In the genomic region with DNA sequence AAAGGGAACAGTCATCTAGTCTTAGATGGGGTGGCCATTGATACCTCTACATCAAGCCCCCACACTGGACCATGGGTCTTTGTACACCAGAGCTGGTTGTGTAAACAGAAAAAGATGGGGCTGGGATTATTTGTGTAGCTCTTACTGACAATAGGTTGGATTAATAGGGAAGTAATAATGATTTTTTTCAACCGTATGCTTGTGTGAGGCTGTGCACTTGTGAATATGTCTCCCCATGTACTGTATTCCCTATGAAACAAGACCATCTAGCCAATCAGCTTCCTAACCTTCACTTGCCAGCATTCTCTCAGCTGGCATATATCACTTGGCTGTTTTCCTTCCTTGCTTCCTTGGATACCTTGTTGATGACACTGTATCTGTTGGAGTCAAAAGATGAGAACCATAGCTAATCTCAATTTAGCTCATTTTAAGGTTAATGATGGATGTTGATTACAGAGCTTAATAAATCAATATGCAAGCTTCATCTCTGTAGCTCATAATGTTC, we compare ENCODE assay signal across 20 mouse cellular contexts.
DNase-seq lines count a peak whose midpoint lies in the region; ATAC-seq and TF ChIP-seq lines count a peak whose summit lies in the region.
"Had no signal": no experiment of that assay in that cellular context is flagged by ENCODE, and none has a peak within 500 bp of the region (broad histone marks: within the 10 kb centered on the region; RNA-seq: fewer than 3 reads in every experiment).

No protein-coding gene starts in this region.

- no peak overlapping the region for H3K9ac ChIP-seq in hindbrain, embryonic 13.5 days
- H3K9ac ChIP-seq in hindbrain, postnatal 0 days (replicated peaks; ENCODE audit: low read length): no peak overlapping the region
- H3K9ac ChIP-seq: limb, embryonic 13.5 days; liver, embryonic 15.5 days had no signal

- H3K4me2 ChIP-seq in hindbrain, embryonic 13.5 days: peak overlapping the region; percentile 89
- H3K4me2 ChIP-seq in hindbrain, postnatal 0 days (ENCODE audit: low read depth, low read length): peak overlapping the region; percentile 81
- H3K4me2 ChIP-seq: liver, embryonic 15.5 days had no signal

- H3K4me3 ChIP-seq in hindbrain, embryonic 13.5 days: peak overlapping the region; percentile 74
- no peak overlapping the region for H3K4me3 ChIP-seq in hindbrain, embryonic 10.5 days
- H3K4me3 ChIP-seq in hindbrain, postnatal 0 days (ENCODE audit: low read length): peak overlapping the region; percentile 66
- H3K4me3 ChIP-seq: heart, embryonic 10.5 days; liver, embryonic 15.5 days; myocyte had no signal

- DNase-seq in hindbrain, embryonic 10.5 days (ENCODE audit: low spot score): no peak
- DNase-seq in brain, embryonic 14.5 days (ENCODE audit: low read depth): peak; percentile 13
- peak; percentile 52 for DNase-seq in cerebellum, adult 9-11 months
- no peak for DNase-seq in hindbrain, postnatal 0 days (ENCODE audit: low spot score)
- no peak for DNase-seq in layer of hippocampus, adult 18-20 months (ENCODE audit: low spot score in 2 of 2)
- no peak for DNase-seq in right cerebral cortex, postnatal 4 days
- DNase-seq in embryo, embryonic 9.5 days (ENCODE audit: extremely low spot score): no peak
- DNase-seq: adrenal gland, postnatal 10 days; B cell, adult 2 months; embryo, embryonic 11 days; gastrocnemius, postnatal 25 days; heart, postnatal 36 days; lung, postnatal 10 days; thymus, postnatal 36 days had no signal

- no peak for TF ChIP-seq CTCF in brain, embryonic 14.5 days (IDR thresholded peaks at IDR 0.05; ENCODE audit: borderline replicate concordance, extremely low read depth, insufficient read depth, insufficient read length)
- TF ChIP-seq CTCF in hindbrain, postnatal 0 days (IDR thresholded peaks at IDR 0.05; ENCODE audit: low read depth): no peak

- H3K9me3 ChIP-seq in hindbrain, embryonic 13.5 days: no peaks in the 10 kb centered on the region
- no peaks in the 10 kb centered on the region for H3K9me3 ChIP-seq in hindbrain, embryonic 10.5 days
- H3K9me3 ChIP-seq in hindbrain, postnatal 0 days (ENCODE audit: low read length): no peaks in the 10 kb centered on the region
- H3K9me3 ChIP-seq: heart, embryonic 10.5 days; limb, embryonic 13.5 days; liver, embryonic 15.5 days had no signal

- TF ChIP-seq POLR2A in brain, embryonic 14.5 days (IDR thresholded peaks at IDR 0.05; ENCODE audit: borderline replicate concordance, extremely low read depth, insufficient read depth, insufficient read length, poor library complexity, severe bottlenecking): no peak

- peaks cover 11% of the 10 kb centered on the region for H3K4me1 ChIP-seq in hindbrain, embryonic 13.5 days (replicated peaks)
- peaks cover 19% of the 10 kb centered on the region for H3K4me1 ChIP-seq in hindbrain, embryonic 10.5 days (replicated peaks)
- H3K4me1 ChIP-seq in hindbrain, postnatal 0 days (ENCODE audit: insufficient read depth, low read length): 0 out of 2 replicates have a peak, but pooled peaks cover 5% of the 10 kb centered on the region
- H3K4me1 ChIP-seq: liver, embryonic 15.5 days had no signal

- WGBS in hindbrain, embryonic 13.5 days: 79% methylated on average over 1 of the region's 1 CpGs
- WGBS in hindbrain, embryonic 10.5 days: 82% methylated on average over 1 of the region's 1 CpGs
- WGBS in hindbrain, postnatal 0 days: 68% methylated on average over 1 of the region's 1 CpGs

- ATAC-seq in hindbrain, embryonic 13.5 days (ENCODE audit: low FRiP score): no peak
- no peak for ATAC-seq in hindbrain, postnatal 0 days
- ATAC-seq: intestine, embryonic 16.5 days had no signal

- H3K27ac ChIP-seq in hindbrain, embryonic 13.5 days: peak overlapping the region; percentile 30
- H3K27ac ChIP-seq in hindbrain, embryonic 10.5 days: no peak overlapping the region
- H3K27ac ChIP-seq in hindbrain, postnatal 0 days: no peak overlapping the region
- H3K27ac ChIP-seq: heart, embryonic 10.5 days; limb, embryonic 13.5 days; liver, embryonic 15.5 days had no signal

- H3K36me3 ChIP-seq in hindbrain, embryonic 13.5 days: no peaks in the 10 kb centered on the region
- no peaks in the 10 kb centered on the region for H3K36me3 ChIP-seq in hindbrain, embryonic 10.5 days
- H3K36me3 ChIP-seq in hindbrain, postnatal 0 days (ENCODE audit: insufficient read depth, low read length): no peaks in the 10 kb centered on the region
- H3K36me3 ChIP-seq: heart, embryonic 10.5 days; limb, embryonic 13.5 days; liver, embryonic 15.5 days had no signal

- H3K27me3 ChIP-seq in hindbrain, embryonic 13.5 days: peaks cover 12% of the 10 kb centered on the region; the same call in 1 of the 2 replicates
- H3K27me3 ChIP-seq in hindbrain, embryonic 10.5 days (ENCODE audit: insufficient read depth, poor library complexity, severe bottlenecking): peaks cover 37% of the 10 kb centered on the region
- no peaks in the 10 kb centered on the region for H3K27me3 ChIP-seq in hindbrain, postnatal 0 days (ENCODE audit: insufficient read depth, low read length)

Comparison
In these comparisons a context has a peak if more than half of its experiments do, and no peak if none do; other contexts are left out.
1. DNase-seq: peak in brain, embryonic 14.5 days (single experiment) and cerebellum, adult 9-11 months (single experiment); none in hindbrain, embryonic 10.5 days (single experiment), hindbrain, postnatal 0 days (single experiment), layer of hippocampus, adult 18-20 months (0 of 2), right cerebral cortex, postnatal 4 days (single experiment) and embryo, embryonic 9.5 days (single experiment).